Mouse (Mus musculus) bone marrow macrophage, adult 2 months (primary cell): ENCODE results near the gene Xpnpep1. TPM values are rescaled to one million over a fixed set of nuclear protein-coding genes. Genes with fewer than 3 reads are reported as not detected.

Experiments used
- H3K27ac ChIP-seq: 2 replicates; pipeline ENCODE4 v1.5.1; 2012; ENCODE audit warnings: low read depth, low read length; ENCODE audit not compliant: insufficient read depth
- H3K4me1 ChIP-seq: 2 replicates; pipeline ENCODE4 v1.6.1; 2012; ENCODE audit warnings: low read length; ENCODE audit not compliant: control insufficient read depth, insufficient read depth
- H3K4me3 ChIP-seq: 2 replicates; pipeline ENCODE4 v1.5.1; 2012; ENCODE audit warnings: mild to moderate bottlenecking, low read length, moderate library complexity; ENCODE audit not compliant: insufficient read depth
- CTCF ChIP-seq: IDR thresholded peaks from 2 replicates; pipeline ENCODE4 v1.5.1; 2012; ENCODE audit warnings: low read depth, mild to moderate bottlenecking, low read length, moderate library complexity
- POLR2A ChIP-seq: IDR thresholded peaks from 2 replicates; pipeline ENCODE4 v1.6.1; 2012; ENCODE audit warnings: mild to moderate bottlenecking, low read depth, low read length, borderline replicate concordance
- polyA plus RNA-seq: library from polyadenylated mRNA; stranded (reverse); fragments of >200 nt; gene quantifications from 2 replicates; pipeline ENCODE4 v1.2.4, GENCODE M21; 2012; ENCODE audit not compliant: missing spikeins, insufficient read depth, insufficient read length

Xpnpep1 gene
- polyA plus RNA-seq, 1 experiment, result 39.9 TPM

GRCm38 (mm10) chr19:53037925-53038419 lies 2.0 kb downstream of the Xpnpep1 start:
- peak overlapping the region; percentile 78 for H3K4me3 ChIP-seq

GRCm38 (mm10) chr19:53033159-53033943 lies 6.7 kb downstream of the Xpnpep1 start:
- peaks cover 9% of the 10 kb centered on the region for H3K4me1 ChIP-seq
- TF ChIP-seq CTCF (no peak), POLR2A (no peak)
- H3K27ac ChIP-seq, result no peak overlapping the region
- no peak overlapping the region for H3K4me3 ChIP-seq

More at GRCm38 (mm10) chr19:53037925-53038419, 2.0 kb downstream of the Xpnpep1 start:
- no peak for TF ChIP-seq POLR2A
- TF ChIP-seq CTCF, result no peak
- peaks cover 13% of the 10 kb centered on the region for H3K4me1 ChIP-seq
- H3K27ac ChIP-seq, result peak overlapping the region; percentile 41

GRCm38 (mm10) chr19:53032647-53033046 lies 7.4 kb downstream of the Xpnpep1 start:
- no peak overlapping the region for H3K27ac ChIP-seq
- no peak overlapping the region for H3K4me3 ChIP-seq

GRCm38 (mm10) chr19:53031957-53032371 lies 8.1 kb downstream of the Xpnpep1 start:
- TF ChIP-seq CTCF (no peak), POLR2A (no peak)
- Histone ChIP-seq H3K4me3 (no peak overlapping the region), H3K27ac (no peak overlapping the region), H3K4me1 (peaks cover 3% of the 10 kb centered on the region)

More at GRCm38 (mm10) chr19:53032647-53033046, 7.4 kb downstream of the Xpnpep1 start:
- H3K4me1 ChIP-seq, result peaks cover 9% of the 10 kb centered on the region
- TF ChIP-seq POLR2A, result no peak
- TF ChIP-seq CTCF, result no peak

- Histone ChIP-seq H3K4me1 (no peaks in the 10 kb centered on the region), H3K4me3 (no peak overlapping the region), H3K27ac (no peak overlapping the region)
- TF ChIP-seq POLR2A (no peak), CTCF (no peak)
Measured at GRCm38 (mm10) chr19:53030279-53030678, 9.7 kb downstream of the Xpnpep1 start.

- TF ChIP-seq CTCF (no peak), POLR2A (no peak)
- Histone ChIP-seq H3K4me3 (no peak overlapping the region), H3K4me1 (no peaks in the 10 kb centered on the region), H3K27ac (no peak overlapping the region)
Measured at GRCm38 (mm10) chr19:53029686-53030085, 10.3 kb downstream of the Xpnpep1 start.

GRCm38 (mm10) chr19:53029045-53029444 lies 11.0 kb downstream of the Xpnpep1 start:
- no peaks in the 10 kb centered on the region for H3K4me1 ChIP-seq
- no peak overlapping the region for H3K27ac ChIP-seq
- TF ChIP-seq CTCF, result peak; percentile 64
- TF ChIP-seq POLR2A, result no peak
- no peak overlapping the region for H3K4me3 ChIP-seq

- Histone ChIP-seq H3K4me3 (no peak overlapping the region), H3K27ac (no peak overlapping the region), H3K4me1 (no peaks in the 10 kb centered on the region)
- no peak for TF ChIP-seq POLR2A
- no peak for TF ChIP-seq CTCF
Measured at GRCm38 (mm10) chr19:53028216-53028615, 11.8 kb downstream of the Xpnpep1 start.

- H3K27ac ChIP-seq, result no peak overlapping the region
- H3K4me3 ChIP-seq, result no peak overlapping the region
- TF ChIP-seq CTCF (no peak), POLR2A (no peak)
- peaks cover 13% of the 10 kb centered on the region for H3K4me1 ChIP-seq
Measured at GRCm38 (mm10) chr19:53023189-53023588, 16.8 kb downstream of the Xpnpep1 start.

GRCm38 (mm10) chr19:53022037-53022614 lies 17.9 kb downstream of the Xpnpep1 start:
- Histone ChIP-seq H3K4me1 (peaks cover 16% of the 10 kb centered on the region), H3K4me3 (no peak overlapping the region), H3K27ac (no peak overlapping the region)
- no peak for TF ChIP-seq POLR2A
- TF ChIP-seq CTCF, result no peak
